Mouse (Mus musculus) hindbrain, embryonic 11.5 days (tissue): ENCODE data around the gene Tnfrsf23. TPM values are rescaled to one million over a fixed set of nuclear protein-coding genes. Genes with fewer than 3 reads are reported as not detected.
"Not testable (repeated sequence)": the region's sequence is repeated elsewhere in the genome, so short reads cannot be mapped to it uniquely, and the experiment has no call there.

Experiments
- ATAC-seq: fragments of 200-750 bp; cut with Nextera tagmentation; 2 replicates; pipeline ENCODE4 v1.8.0; 2017; ENCODE audit warnings: mild to moderate bottlenecking, moderate TSS enrichment, moderate library complexity; ENCODE audit not compliant: low FRiP score
- DNase-seq: peaks from one replicate; pipeline ENCODE4 v3.0.0-alpha.2; 2015; ENCODE audit warnings: low spot score
- H3K27ac ChIP-seq: fragments of 300-500 bp; sonication (generic); 2 replicates; pipeline ENCODE4 v1.5.1; 2014; ENCODE audit warnings: mild to moderate bottlenecking, low read depth, low read length
- H3K27me3 ChIP-seq: fragments of 300-500 bp; sonication (generic); 2 replicates; pipeline ENCODE4 v1.6.1; 2014; ENCODE audit warnings: mild to moderate bottlenecking, low read length, moderate library complexity, mixed read lengths; ENCODE audit not compliant: control insufficient read depth, insufficient read depth
- H3K36me3 ChIP-seq: fragments of 300-500 bp; sonication (generic); 2 replicates; pipeline ENCODE4 v1.6.1; 2014; ENCODE audit warnings: mild to moderate bottlenecking, low read length, moderate library complexity, mixed read lengths; ENCODE audit not compliant: control insufficient read depth, insufficient read depth
- H3K4me1 ChIP-seq: fragments of 300-500 bp; sonication (generic); replicated peaks from 2 replicates; pipeline ENCODE4 v1.6.1; 2014; ENCODE audit warnings: low read length, mixed read lengths; ENCODE audit not compliant: control insufficient read depth, insufficient read depth
- H3K4me2 ChIP-seq: fragments of 300-500 bp; sonication (generic); replicated peaks from 2 replicates; pipeline ENCODE4 v1.6.1; 2014; ENCODE audit warnings: mild to moderate bottlenecking, low read depth, low read length
- H3K4me3 ChIP-seq: fragments of 300-500 bp; sonication (generic); 2 replicates; pipeline ENCODE4 v1.5.1; 2014; ENCODE audit warnings: low read depth, low read length
- H3K9ac ChIP-seq: fragments of 300-500 bp; sonication (generic); 2 replicates; pipeline ENCODE4 v1.6.1; 2014; ENCODE audit warnings: low read depth, low read length
- H3K9me3 ChIP-seq: fragments of 300-500 bp; sonication (generic); 2 replicates; pipeline ENCODE4 v1.6.1; 2016; ENCODE audit warnings: low read length; ENCODE audit not compliant: control insufficient read depth
- WGBS: fragments of 180-500 bp; shearing (Covaris S2); extraction: QIAGEN DNeasy Blood & Tissue Kit; methylation state at CpG from one replicate; pipeline ENCODE4 v1.1.7; 2014; 5-methylcytosine and 5-hydroxymethylcytosine counted together
- polyA plus RNA-seq: library from polyadenylated mRNA; unstranded; fragments of >200 nt; fragmentation: Nextera tagmentation; extraction: Ambion mirVana; gene quantifications from 2 replicates; pipeline ENCODE4 v1.2.1, GENCODE M21; 2014

Gene Tnfrsf23
- polyA plus RNA-seq, 1 experiment from 2014 or later, result 0.40 TPM

DNA sequence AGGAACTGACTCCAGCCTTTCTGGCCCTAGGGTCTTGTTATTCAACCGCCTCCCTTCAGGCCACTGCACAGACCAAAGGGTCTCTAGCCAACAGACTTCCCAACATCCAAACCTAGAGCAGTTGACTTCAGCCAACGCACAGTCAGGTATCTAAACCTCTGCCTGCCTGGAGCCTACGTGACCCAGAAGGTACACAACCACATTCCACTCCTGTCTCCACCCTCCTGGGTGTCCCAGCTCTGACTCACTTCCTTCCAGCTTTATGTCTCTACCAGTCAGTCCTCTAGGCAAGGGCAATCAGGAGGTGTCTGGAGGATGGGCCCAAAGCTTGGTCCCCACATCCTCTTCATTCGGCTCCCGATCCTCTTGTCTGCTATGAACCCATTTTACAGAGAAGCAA, 5.5 kb upstream of the Tnfrsf23 start:
- 91% methylated on average over 5 of the region's 5 CpGs for WGBS
- Histone ChIP-seq H3K4me1 (no peaks in the 10 kb centered on the region), H3K27me3 (no peaks in the 10 kb centered on the region), H3K4me2 (no peak overlapping the region), H3K27ac (no peak overlapping the region), H3K9ac (no peak overlapping the region), H3K4me3 (no peak overlapping the region), H3K36me3 (peaks cover 3% of the 10 kb centered on the region; the same call in 1 of the 2 replicates), H3K9me3 (no peaks in the 10 kb centered on the region; the same call in 1 of the 2 replicates)
- ATAC-seq, result no peak
- no peak for DNase-seq

DNA sequence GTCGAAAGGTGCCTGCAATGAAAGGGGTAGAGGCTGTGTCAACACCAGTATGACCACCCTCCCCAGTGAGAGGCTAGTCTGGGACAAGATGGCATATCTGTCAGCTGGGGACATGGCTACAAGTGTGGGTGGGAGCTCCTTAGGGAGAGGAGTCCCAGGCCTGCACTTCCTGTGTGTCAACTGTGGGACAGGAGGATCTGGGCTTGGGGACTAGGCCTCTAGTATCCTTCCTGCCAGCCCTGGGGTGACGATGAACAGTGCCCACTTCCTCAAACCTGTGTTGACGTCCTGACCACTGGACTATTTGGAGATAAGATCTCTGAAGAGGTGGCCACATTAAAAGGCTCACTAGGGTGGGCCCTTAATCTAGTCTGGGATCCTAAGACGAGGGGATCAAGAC, 4.3 kb upstream of the Tnfrsf23 start:
- no peaks in the 10 kb centered on the region for H3K9me3 ChIP-seq
- no peak overlapping the region for H3K27ac ChIP-seq
- H3K27me3 ChIP-seq, result no peaks in the 10 kb centered on the region
- no peak overlapping the region for H3K4me2 ChIP-seq
- no peaks in the 10 kb centered on the region for H3K36me3 ChIP-seq
- DNase-seq, result no peak
- 86% methylated on average over 4 of the region's 4 CpGs for WGBS
- H3K4me3 ChIP-seq, result no peak overlapping the region
- no peak for ATAC-seq
- H3K4me1 ChIP-seq, result no peaks in the 10 kb centered on the region
- no peak overlapping the region for H3K9ac ChIP-seq

DNA sequence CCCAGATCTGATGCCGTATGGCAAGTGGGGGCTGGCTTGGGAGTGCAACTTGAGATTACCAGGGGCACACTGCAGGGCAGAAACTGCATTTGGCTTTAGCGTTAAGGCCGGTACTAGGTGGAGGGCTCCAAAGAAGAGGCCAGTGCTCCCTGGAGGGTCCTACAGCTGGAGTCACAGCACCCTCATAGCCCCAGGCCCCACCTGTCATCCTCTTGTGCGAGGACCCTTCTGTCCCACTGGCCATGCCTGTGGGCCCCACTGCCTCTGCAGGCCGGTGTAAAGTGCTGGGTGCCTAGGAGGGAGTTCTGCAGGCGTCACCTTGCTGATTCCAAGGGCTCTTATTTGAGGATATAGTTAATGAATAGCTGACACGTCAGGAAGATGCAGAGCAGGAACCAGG, 3.8 kb upstream of the Tnfrsf23 start:
- WGBS, result 83% methylated on average over 7 of the region's 7 CpGs
- no peak overlapping the region for H3K27ac ChIP-seq
- H3K27me3 ChIP-seq, result no peaks in the 10 kb centered on the region
- no peak overlapping the region for H3K9ac ChIP-seq
- H3K4me1 ChIP-seq, result no peaks in the 10 kb centered on the region
- H3K9me3 ChIP-seq, result no peaks in the 10 kb centered on the region
- no peak overlapping the region for H3K4me3 ChIP-seq
- ATAC-seq (no peak), DNase-seq (no peak)
- H3K4me2 ChIP-seq, result no peak overlapping the region
- H3K36me3 ChIP-seq, result no peaks in the 10 kb centered on the region

DNA sequence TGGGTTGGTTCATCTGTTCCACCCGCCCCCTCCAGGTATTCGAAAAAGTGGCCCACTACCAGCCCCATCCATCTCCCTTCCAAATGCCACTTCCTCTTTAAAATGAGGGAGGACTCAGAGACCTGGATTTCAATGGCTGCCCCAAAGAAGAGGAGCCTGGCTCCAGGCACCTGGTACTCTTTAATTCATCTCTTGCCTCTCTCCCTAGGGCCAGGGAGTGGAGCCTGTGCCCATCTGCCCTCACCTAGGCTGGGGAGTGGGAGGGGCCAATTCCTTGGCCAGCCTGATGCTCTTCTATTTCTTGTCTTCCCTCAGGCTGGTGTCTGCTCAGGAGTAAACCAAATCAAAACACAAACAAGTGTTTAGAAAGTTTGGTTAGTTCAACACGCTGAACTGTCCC, 1.0 kb upstream of the Tnfrsf23 start:
- DNase-seq, H3K27me3 ChIP-seq, H3K4me3 ChIP-seq, H3K36me3 ChIP-seq, H3K9me3 ChIP-seq, H3K4me2 ChIP-seq, H3K9ac ChIP-seq, H3K27ac ChIP-seq, H3K4me1 ChIP-seq, ATAC-seq: not testable (repeated sequence)
- WGBS, result 85% methylated on average over 3 of the region's 3 CpGs

DNA sequence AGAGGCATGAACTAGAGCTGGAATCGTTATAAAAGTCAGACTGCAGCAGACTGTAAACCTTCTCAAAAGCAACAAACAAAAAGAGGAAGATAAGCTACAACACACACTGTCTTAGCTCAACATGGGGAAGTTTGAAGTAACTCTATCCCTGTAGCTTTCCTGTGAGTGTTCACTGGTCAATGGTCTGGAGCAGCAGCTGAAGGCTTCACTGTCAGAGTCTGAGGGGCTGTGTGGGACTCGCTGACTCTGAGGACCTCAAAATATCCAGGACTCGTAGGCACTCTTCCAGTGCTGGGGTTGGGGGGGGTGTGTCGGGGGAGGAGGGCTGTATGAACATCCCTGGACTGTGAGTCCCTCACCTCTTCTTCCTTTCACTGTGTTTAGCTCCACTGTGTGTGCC, 519 bp upstream of the Tnfrsf23 start:
- WGBS, result 65% methylated on average over 4 of the region's 4 CpGs
- H3K9ac ChIP-seq, H3K4me2 ChIP-seq, H3K36me3 ChIP-seq, ATAC-seq, H3K4me1 ChIP-seq, DNase-seq, H3K27ac ChIP-seq, H3K27me3 ChIP-seq, H3K4me3 ChIP-seq, H3K9me3 ChIP-seq: not testable (repeated sequence)

DNA sequence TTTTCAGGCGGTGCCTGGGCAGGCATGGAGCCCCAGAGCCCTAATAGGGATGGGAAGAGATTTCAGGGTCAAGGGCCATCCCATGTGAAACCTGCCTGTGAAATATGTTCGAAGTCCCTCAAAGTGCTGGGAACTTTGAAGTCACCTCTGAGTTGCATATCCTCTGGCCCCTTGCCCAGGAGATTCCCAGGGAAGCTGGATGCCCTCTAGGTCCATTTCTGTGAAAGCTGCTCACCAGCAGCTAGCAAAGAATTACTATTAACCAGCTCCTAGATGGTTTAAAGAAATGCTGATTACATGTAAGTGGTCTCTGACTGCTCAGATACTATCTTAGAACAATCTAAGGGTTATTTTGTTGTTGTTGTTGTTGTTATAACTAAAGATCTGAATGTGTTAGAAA, 1.1 kb downstream of the Tnfrsf23 start:
- not testable (repeated sequence) for H3K27ac ChIP-seq, DNase-seq, H3K4me2 ChIP-seq, H3K4me1 ChIP-seq, ATAC-seq, H3K9me3 ChIP-seq, H3K9ac ChIP-seq, H3K27me3 ChIP-seq, H3K4me3 ChIP-seq, H3K36me3 ChIP-seq
- WGBS, result 96% methylated on average over 1 of the region's 2 CpGs

DNA sequence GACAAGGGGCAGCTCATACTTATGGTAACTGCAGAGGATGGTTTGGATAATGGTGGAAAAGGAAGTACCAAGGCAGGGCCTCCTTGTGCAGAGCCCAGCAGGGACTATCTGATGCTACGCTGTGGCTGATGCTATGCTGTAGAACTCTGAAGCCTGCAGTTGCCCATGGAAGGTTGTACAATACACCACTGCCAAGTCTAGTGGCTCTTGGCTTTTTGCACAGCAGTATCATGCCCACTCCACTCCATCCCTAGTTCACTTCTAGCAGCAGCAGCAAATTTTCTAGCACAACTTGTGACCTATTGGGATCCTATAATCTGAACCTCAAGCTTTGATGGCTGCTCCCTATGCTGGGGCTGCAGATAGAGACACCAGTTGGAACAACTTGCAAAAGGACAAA, 4.1 kb downstream of the Tnfrsf23 start:
- Histone ChIP-seq H3K4me3 (no peak overlapping the region), H3K9me3 (no peaks in the 10 kb centered on the region), H3K9ac (no peak overlapping the region), H3K27ac (no peak overlapping the region), H3K27me3 (no peaks in the 10 kb centered on the region), H3K36me3 (no peaks in the 10 kb centered on the region), H3K4me1 (no peaks in the 10 kb centered on the region), H3K4me2 (no peak overlapping the region)
- ATAC-seq (no peak), DNase-seq (no peak)
- WGBS, result 100% methylated on average over 1 of the region's 1 CpGs

DNA sequence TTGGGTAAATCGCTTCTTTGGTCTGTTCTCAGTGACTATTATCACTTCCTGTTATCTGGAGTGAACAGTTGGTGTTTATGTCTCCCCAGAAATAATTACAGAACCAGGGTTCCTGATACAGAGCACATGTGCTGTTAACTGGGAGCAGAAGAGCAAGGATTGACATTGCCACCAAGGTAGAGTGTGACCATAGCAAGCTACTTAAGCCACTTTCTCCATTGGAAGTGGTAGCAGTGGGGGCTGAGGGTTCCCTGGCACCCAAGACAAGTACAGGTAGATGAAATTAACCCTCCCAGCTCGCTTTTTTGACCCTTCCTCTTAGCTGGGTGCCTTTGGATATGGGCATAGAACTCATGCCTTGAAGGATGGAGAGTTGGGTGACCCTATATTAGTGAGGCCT, 4.8 kb downstream of the Tnfrsf23 start:
- not testable (repeated sequence) for H3K9ac ChIP-seq, H3K27ac ChIP-seq, ATAC-seq, H3K9me3 ChIP-seq, H3K4me1 ChIP-seq, DNase-seq, H3K27me3 ChIP-seq, H3K36me3 ChIP-seq, H3K4me2 ChIP-seq, H3K4me3 ChIP-seq
- WGBS, result 37% methylated on average over 2 of the region's 2 CpGs

DNA sequence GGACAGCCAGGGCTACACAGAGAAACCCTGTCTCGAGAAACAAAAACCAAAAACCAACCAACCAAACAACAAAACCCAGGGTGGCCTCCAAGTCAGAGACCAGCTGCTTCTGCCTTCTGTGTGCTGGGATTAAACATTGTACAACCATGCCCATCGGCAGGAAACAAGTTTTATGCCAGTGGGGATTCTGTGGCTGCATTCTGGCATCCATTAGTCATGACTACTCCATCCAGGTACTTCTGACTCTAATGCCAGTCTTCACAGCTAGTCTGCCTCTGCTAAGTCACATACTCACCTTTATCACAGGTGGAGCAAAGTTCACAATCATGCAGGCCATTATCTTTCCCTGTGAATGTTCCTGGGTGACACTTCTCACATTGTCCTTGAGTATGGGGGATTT, 6.0 kb downstream of the Tnfrsf23 start:
- H3K4me1 ChIP-seq, H3K4me2 ChIP-seq, DNase-seq, H3K4me3 ChIP-seq, H3K9ac ChIP-seq, H3K36me3 ChIP-seq, H3K27me3 ChIP-seq, ATAC-seq, H3K9me3 ChIP-seq, H3K27ac ChIP-seq: not testable (repeated sequence)
- WGBS, result 76% methylated on average over 2 of the region's 2 CpGs
